Mouse (Mus musculus) left cerebral cortex, postnatal 14 days (tissue): ENCODE data around the gene Lgr6. TPM values are rescaled to one million over a fixed set of nuclear protein-coding genes. Genes with fewer than 3 reads are reported as not detected.

ENCODE experiments used
- DNase-seq, 2 experiments: peaks; one replicate each; pipeline ENCODE4 v3.0.0; 2021 to 2022; ENCODE audit warnings: low spot score in 2 of 2, mixed read lengths in 1 of 2
- intact Hi-C: fragments of 180-260 bp; cut with DNase I; formaldehyde crosslinking; loops from one replicate; pipeline ENCODE4 v1.15.1; 2025
- total RNA-seq, 2 experiments: library from RNA; stranded (reverse); gene quantifications; 2 replicates each; pipeline ENCODE4 v1.2.3; 2021

Lgr6 gene
- total RNA-seq, 2 experiments from 2014 or later: 2.7 TPM

DNA sequence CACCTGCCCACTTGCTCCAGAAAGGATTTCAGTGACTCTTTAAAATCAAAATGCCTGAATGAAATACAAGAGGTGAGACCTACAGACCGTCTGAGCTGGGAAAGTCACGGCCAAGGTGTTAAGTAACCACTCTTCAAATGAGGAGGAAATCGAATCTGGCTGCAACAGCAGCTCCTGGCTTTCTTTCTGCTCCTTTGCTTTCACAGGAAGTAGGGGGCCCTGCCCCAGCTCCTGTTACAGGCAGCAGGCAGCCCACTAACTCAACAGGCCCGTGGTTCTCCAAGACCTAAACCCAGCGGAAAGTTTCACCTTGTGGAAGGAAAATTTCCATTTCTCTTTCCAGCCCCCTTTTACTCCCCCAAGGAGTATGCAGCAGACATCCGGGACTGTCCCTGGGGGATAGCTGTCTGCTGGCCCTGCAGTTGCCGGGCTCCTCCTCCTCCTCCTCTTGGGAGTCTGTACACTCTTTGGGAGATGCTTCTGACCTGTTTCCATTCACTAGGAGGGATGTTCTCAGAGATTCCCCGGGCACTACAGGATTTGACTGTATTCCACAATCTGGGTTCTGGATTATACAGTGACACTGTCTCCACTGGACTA is 112.9 kb downstream of the Lgr6 start:
- DNase-seq: no peak
- intact Hi-C loops: no loop called here

DNA sequence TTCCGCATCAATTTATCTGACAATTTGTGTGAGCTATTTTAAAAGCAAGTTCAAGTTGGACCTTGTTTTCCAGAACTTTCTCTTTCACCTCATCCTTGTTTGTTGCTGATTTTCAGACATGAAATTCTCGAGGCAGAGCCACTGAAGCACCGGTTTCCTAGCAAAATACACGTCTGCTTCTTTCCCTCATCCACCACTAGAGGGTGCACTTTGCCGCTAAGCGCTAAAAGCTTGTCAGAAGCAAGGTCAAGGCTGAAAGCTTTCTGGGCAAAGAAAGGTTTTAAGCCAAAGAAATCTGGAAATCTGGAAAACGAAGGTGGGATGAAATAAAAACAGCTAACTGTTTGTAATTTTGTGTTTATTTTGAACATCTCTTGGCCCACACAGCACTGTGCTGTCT is 115.7 kb downstream of the Lgr6 start:
- DNase-seq: peak; percentile 85 to 90
- intact Hi-C loops: loop anchor here (2.0 to 10.0 kb wide), 2 partner anchors 117 to 375 kb away; no protein-coding TSS in a partner anchor

DNA sequence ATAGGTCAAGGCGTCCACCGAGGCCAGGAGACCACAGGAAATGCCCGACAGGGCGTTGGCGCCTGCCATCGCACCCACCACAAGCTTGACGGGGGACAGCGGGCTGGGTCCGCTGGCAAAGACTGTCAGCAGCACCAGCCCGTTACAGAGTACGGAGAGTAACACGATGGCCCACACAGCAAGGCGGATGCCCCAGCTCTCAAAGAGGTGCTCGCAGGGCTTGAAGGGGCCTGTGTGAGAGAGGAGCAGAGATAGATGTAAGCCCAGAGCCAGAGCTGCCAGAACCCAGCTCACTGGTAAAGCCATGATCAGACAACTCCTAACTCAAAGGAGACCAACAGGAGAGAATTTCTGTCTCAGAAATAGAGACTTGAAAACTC is 117.1 kb downstream of the Lgr6 start:
- intact Hi-C loops: loop anchor here (2.0 to 10.0 kb wide), 2 partner anchors 119 to 377 kb away; no protein-coding TSS in a partner anchor
- DNase-seq: no peak

DNA sequence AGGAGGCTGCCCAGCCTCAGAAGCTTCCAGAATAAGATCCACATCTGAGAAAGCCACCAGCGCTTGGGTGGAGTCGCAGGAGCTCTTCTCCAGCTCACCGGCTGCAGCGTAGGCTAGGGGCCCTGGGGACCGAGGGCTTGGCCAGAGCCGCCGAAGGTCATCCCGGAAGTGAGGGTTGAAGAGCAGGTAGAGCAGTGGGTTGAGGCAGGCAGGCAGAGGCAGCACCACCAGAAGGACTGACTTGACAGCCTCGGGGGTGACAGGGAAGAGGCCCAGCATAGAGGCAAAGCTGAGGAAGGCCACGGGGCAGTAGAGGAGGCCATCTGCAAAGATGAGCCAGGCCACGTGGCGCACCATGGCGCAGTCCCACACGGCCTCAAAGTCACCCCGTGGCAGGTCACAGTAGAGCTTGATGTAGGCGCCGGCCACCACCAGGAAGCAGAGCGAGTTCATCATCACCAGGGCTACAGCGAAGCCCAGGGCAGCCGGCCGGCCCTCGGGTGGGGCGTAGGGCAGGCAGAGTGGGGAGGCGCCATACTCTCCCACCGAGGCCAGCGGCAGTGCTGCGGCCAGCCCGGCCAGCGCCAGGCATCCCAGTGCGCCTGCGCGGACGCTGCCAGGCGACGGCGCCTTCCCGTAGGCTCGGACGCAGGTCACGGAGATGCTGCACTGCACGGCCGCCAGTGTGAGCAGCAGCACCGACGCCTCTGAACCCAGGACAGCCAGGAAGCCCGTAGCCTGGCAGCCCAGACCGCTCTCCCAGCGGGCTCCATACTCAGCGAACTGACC is 117.7 kb downstream of the Lgr6 start:
- peak; percentile 30 to 64 for DNase-seq
- intact Hi-C loops: loop anchor here (10.0 kb wide), 1 partner anchor 377 kb away; no protein-coding TSS in a partner anchor

DNA sequence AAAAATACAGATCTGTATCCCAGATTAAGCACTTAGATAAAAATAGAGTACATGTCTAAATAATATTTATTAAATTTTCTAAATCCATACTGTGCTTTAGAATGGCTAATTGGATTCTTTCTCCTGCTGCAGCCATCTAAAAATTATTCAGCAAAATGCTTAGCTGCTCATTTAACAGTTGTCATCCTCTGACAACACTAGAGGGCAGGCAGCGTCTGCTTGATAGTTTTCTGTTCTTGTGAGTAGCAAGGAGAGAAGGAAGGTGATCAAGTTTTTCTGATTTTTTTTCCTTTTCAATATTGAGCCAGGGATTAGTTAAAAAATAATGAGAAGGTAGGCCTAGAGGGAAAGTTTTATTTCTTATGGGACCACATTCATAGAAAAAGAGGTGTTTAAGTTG is 132.2 kb downstream of the Lgr6 start:
- intact Hi-C loops: loop anchor here (5.0 kb wide), 1 partner anchor 134 kb away; the partner anchor contains the start of gene Lgr6
- peak; percentile 41 to 53 for DNase-seq

DNA sequence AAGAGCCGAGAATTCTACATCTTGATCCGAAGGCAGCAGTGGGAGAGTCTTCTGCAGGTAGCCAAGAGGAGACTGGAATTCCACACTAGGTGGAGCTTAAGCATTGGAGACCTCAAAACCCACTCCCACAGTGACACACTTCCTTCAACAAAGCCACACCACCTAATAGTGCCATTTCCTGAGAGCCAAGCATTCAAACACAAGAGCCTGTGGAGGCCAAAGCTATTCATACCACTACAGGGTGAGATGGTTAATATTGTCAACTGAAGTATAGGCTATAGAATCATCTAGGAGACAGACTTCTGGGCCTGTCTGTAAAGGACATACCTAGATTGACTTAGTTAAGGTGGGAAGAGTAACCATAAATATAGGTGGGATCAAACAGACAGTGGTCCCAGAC is 139.6 kb downstream of the Lgr6 start:
- intact Hi-C loops: no loop called here
- no peak for DNase-seq

DNA sequence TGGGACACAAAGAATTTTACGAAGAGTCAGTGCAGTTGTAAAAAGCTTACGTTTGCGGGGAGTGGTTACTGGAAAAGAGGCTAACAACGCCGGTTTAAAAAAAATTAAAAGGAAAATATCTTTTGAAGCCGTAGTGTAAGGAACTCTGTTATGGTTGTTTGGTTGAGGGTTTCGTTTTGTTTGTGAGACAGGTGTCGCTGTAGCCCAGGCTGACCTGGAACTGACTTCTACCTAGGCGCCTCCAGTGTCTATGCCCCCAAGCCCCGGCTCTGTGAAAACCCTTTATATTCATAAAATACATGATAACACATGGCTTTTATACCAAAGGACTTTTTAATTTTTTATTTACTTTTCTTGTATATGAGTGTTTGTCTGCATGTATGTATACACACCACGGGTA is 142.3 kb downstream of the Lgr6 start:
- no peak for DNase-seq
- intact Hi-C loops: no loop called here

DNA sequence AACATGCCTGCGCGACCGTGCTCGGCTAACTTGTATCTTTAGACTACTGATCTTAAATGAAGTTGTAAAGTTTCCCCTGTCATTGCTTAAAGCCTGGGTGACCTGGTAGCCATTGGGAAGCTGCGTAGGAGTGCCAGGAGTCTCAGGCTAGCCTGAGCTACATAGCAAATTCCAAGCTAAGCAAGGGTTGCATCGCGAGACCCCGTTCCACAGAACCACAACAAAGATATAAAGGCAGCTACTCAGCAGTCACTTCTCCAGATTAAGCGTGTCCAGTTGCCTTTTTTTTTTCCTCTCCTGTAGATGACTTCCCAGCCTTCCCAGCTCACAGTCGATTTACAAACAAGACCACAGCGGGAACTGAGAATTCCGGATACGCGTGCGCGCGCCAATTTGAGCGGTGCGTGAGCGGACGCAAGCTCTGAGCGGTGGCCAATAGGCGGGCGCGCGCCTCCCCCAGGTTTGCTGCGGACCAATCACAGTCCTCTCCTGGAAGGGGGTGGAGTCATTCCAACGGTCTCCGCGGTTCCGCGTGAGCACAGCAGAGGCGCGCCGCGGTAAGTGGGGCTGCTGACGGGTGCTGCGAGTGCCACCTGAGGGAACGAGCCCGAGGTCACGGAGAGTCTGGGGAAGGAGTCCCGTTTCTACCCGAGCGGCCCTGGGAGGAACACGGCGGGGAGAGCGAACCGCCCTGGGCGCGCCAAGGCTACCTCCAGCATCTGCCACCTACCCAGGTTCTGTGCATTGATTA is 142.8 kb downstream of the Lgr6 start, which contains the start of gene Ube2t:
Ube2t (plus strand) TSS at position 513 of the 751 bp plus-strand sequence.
- intact Hi-C loops: no loop called here
- peak; percentile 96 for DNase-seq

DNA sequence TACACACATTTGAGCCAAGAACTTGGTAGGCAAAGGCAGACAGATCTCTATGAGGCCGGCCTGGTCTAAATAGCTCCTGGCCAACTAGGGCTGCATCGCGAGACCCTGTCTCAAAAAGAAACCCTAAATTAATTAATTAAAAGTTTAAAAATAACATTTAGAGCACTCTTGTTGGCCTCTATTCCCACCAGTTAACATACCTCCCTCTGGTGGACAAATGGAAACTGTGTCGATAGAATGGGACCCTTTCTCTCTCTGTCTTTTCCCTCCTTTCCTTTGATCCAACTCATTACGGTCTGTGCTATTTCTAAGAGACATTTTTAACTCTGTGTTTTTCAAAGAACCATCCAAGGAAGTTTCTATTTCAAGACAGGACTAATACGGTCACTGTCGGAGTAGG is 144.4 kb downstream of the Lgr6 start:
- DNase-seq: no peak
- intact Hi-C loops: no loop called here

DNA sequence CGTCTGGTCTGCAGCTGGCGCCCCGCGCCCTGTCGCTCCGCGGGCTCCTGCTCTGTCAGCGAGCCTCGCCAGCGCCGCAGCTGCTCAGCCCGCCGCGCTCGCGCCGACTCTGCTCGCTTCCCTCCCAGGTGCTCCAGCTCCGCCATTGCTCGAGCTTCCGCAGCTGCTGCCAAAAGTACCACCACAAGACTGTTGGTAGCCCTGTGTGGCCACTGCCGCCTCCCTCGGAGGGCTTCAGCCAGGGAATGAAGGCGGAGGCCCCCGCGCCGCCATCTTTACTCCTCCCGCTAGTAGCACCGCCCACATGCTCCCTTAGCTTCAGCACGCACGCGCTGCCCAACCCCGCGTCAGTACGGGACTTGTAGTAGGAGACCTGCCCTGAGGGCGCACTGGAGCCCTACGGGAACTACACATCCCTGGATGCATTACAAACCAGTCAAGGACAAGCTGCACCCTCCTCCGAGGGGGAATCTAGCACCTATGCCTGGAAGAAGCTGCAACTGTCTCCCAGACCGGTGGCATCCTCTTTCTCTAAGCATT is 149.4 kb downstream of the Lgr6 start, which contains the start of gene Ppp1r12b:
Ppp1r12b (minus strand) TSS at position 306 of the 540 bp plus-strand sequence.
- intact Hi-C loops: loop anchor here (10.0 kb wide), 1 partner anchor 91 kb away; no protein-coding TSS in a partner anchor
- peak; percentile 98 to 99 for DNase-seq

DNA sequence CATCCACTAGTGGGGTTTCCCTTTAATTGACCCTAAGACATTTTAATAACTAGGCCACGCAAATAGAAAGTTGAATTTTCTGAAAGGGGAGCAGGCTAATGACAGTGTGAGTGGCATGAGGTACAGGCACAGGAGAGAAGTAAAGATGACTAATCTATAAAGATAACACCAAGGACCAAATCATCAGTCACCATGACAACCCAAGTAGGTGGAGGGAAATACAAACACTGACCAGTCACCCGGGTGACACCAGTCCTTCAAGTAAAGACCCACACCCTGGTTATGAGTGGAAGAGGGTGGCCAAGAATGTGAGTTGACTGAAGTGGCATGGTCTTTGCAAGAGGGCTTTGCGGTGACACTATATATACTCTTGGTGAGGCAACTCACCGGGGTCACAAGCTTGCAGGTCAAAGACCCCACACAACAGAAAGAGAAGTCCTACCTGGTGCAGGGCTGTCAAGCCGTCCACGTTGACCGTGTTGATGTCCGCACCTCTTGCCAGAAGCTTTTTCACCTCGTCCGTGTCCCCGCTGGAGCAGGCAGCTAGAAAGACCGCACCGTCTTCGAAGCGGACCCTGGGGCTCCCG is 149.9 kb downstream of the Lgr6 start:
- no peak for DNase-seq
- intact Hi-C loops: loop anchor here (10.0 kb wide), 1 partner anchor 90 kb away; no protein-coding TSS in a partner anchor

DNA sequence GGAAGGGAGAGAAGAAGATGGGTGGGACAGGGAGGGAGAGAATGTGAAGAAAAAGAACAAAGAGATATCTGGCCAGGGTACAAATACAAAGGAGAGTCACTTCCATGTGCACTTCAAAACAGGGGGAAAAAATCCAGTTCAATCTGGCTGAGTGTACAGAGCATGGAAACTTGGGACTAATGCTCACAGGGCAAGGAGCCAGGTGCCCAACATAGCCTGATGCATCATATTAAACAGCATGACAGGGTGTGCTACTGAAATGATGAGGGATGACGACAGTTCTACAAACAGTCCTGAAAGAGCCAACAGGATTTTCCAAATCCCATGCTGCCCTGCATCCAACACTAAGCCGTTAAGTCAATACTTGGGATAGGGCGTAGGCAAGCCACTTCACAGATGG is 155.1 kb downstream of the Lgr6 start:
- no peak for DNase-seq
- intact Hi-C loops: loop anchor here (5.0 to 10.0 kb wide), 2 partner anchors 33 to 85 kb away; no protein-coding TSS in a partner anchor

DNA sequence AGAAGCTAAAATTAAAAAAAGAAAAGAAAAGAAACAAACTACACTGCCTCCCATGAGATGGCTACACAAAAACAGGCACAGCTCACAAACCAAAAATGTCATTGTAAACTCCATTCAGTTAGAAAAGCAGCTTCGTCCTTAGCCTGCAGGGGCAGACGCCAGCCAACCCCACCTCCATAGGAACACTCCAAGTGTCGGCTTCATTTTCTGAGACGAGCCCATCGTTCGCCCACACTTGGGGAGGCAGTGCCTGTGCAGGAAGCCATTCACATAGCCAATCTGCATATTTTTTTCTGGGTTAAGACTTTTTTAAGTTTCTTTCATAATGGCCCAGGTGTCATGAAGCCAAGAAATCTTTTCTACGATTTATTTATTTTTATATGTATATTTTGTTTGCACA is 157.5 kb downstream of the Lgr6 start:
- no peak for DNase-seq
- intact Hi-C loops: no loop called here

DNA sequence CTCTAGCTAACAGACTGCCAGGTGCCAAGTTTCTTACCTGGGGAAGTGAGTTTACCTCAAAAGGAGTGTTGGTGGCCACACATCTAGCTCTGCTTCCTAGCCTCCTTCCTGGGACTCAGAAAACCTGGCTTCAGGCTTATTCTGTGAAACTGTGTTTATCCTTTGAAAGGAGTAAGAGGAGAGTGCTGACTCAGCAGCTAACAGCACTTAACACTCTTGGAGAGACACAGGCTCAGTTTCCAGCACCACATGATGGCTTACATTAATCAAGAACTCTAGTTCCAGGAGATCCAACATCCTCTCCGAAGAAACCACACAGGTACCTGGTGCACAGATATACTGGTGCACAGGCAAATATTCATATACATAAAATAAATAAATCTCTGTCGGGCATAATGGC is 162.2 kb downstream of the Lgr6 start:
- no peak for DNase-seq
- intact Hi-C loops: no loop called here

DNA sequence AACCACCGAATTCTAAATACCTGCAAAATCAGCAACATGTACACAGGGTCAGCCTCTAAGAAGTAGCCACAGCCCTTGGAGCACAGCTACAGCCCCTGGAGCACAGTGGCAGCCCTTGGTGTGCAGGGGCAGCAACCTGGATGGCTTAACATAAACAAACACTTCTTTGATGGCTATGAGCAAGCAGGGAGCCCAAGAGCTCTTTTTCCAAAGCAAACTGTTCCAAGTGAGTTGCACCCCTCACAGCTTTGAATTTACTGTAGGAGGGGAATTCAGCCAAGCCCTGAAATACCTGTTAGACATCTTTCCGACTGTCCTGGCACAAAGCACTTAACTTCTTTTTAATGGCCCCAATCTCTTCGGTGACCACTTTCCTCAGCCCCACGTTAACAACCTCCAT is 164.2 kb downstream of the Lgr6 start:
- intact Hi-C loops: no loop called here

DNA sequence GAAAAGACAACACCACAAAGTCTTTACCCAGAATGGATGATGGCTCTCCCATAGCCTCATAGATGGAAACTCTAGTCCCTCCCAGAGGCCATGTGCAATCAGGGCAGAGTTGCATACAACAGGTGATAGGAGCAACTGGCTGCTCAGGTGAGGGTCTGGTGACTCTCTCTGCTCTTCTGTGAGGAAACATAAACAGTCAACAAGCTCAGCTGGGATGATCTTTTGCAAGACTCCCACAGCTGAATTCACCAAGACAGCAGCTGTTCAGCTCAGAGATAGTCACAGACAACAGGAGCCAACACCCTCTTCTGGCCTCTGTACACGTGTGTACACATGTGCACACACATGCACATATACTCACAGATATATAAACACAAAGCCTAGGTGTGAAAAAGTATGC is 166.8 kb downstream of the Lgr6 start:
- intact Hi-C loops: no loop called here
- no peak for DNase-seq

More for the DNA sequence above, 164.2 kb downstream of the Lgr6 start:
- no peak for DNase-seq

DNA sequence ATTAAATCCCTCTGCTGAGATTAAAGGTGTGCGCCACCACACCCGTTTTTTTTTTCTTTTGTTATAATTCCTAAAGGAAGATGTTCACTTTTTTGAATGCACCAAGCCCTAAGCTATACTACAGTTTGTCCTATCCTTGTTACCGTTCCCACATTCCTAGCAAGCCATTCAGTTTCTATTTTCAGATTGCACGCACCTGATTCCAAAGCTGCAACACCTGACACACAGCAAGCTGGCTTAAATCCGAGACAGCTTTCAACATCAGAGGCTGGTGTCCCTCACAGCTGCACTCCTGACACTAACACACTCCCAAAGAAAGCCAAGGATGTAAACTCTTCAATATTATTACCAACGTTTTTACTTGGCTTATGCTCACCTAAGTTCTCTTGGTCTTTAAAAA is 168.7 kb downstream of the Lgr6 start:
- intact Hi-C loops: no loop called here
- no peak for DNase-seq
